In the genomic region with DNA sequence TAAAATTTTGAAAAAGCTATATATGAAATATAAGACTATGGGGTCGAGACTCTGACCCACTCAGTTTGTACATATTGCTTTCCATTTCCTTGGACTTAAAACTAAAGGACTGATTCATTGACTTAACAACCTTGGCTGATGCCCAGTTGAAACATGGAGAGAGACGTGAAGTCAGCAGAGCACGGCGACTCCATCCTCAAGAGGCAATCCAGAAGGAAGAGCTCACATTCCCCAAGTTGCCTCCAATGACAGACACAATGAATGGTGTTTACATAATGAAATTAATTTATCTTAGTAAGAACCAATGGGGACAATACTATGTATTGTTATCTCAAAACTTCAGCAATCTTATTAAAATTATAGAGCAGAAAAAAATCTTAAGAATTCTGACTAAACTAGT, we compare ENCODE assay signal across 22 mouse cellular contexts. TPM values are rescaled to one million over a fixed set of nuclear protein-coding genes. Genes with fewer than 3 reads are reported as not detected.
A peak's percentile ranks its signal among the peaks of the same experiment; 100 is the strongest.
DNase-seq lines count a peak whose midpoint lies in the region; ATAC-seq and TF ChIP-seq lines count a peak whose summit lies in the region.
"Had no signal": no experiment of that assay in that cellular context is flagged by ENCODE, and none has a peak within 500 bp of the region (broad histone marks: within the 10 kb centered on the region; RNA-seq: fewer than 3 reads in every experiment).

No protein-coding gene starts in this region.

- no peaks in the 10 kb centered on the region for H3K27me3 ChIP-seq in kidney, embryonic 16.5 days (ENCODE audit: insufficient read depth, low read length)
- H3K27me3 ChIP-seq in lung, embryonic 14.5 days (ENCODE audit: insufficient read depth, low read length), result no peaks in the 10 kb centered on the region
- H3K27me3 ChIP-seq in intestine, embryonic 16.5 days (replicated peaks; ENCODE audit: control insufficient read depth, insufficient read depth, low read length), result no peaks in the 10 kb centered on the region
- no peaks in the 10 kb centered on the region for H3K27me3 ChIP-seq in hindbrain, embryonic 11.5 days (ENCODE audit: control insufficient read depth, insufficient read depth, low read length)
- H3K27me3 ChIP-seq: embryonic facial prominence, embryonic 13.5 days; embryonic facial prominence, embryonic 15.5 days; forebrain, embryonic 12.5 days had no signal

- no peak overlapping the region for H3K9ac ChIP-seq in kidney, embryonic 16.5 days (replicated peaks; ENCODE audit: low read length)
- H3K9ac ChIP-seq in lung, embryonic 14.5 days, result no peak overlapping the region
- H3K9ac ChIP-seq in intestine, embryonic 16.5 days (ENCODE audit: low read depth, low read length), result no peak overlapping the region
- H3K9ac ChIP-seq in hindbrain, embryonic 11.5 days (ENCODE audit: low read depth, low read length), result no peak overlapping the region
- H3K9ac ChIP-seq: embryonic facial prominence, embryonic 13.5 days; embryonic facial prominence, embryonic 15.5 days; forebrain, embryonic 12.5 days had no signal

- WGBS in kidney, embryonic 16.5 days, result 68% methylated on average over 4 of the region's 4 CpGs
- 57% methylated on average over 4 of the region's 4 CpGs for WGBS in lung, embryonic 14.5 days
- 65% methylated on average over 4 of the region's 4 CpGs for WGBS in intestine, embryonic 16.5 days
- WGBS in hindbrain, embryonic 11.5 days, result 92% methylated on average over 4 of the region's 4 CpGs

- peak; percentile 70; the same call in 1 of the 2 replicates for ATAC-seq in kidney, embryonic 16.5 days (ENCODE audit: low FRiP score, low TSS enrichment)
- ATAC-seq in lung, embryonic 14.5 days (ENCODE audit: insufficient read depth), result no peak
- ATAC-seq in intestine, embryonic 16.5 days, result peak; percentile 23; the same call in 1 of the 2 replicates
- ATAC-seq in hindbrain, embryonic 11.5 days (ENCODE audit: low FRiP score), result no peak
- ATAC-seq: forebrain, embryonic 14.5 days had no signal

- no peaks in the 10 kb centered on the region; the same call in 1 of the 2 replicates for H3K36me3 ChIP-seq in kidney, embryonic 16.5 days (ENCODE audit: insufficient read depth, low read length)
- H3K36me3 ChIP-seq in lung, embryonic 14.5 days (ENCODE audit: insufficient read depth), result no peaks in the 10 kb centered on the region
- H3K36me3 ChIP-seq in intestine, embryonic 16.5 days (ENCODE audit: control insufficient read depth, insufficient read depth, low read length), result no peaks in the 10 kb centered on the region
- H3K36me3 ChIP-seq in hindbrain, embryonic 11.5 days (ENCODE audit: control insufficient read depth, insufficient read depth, low read length), result no peaks in the 10 kb centered on the region
- H3K36me3 ChIP-seq: forebrain, embryonic 12.5 days had no signal

- no peaks in the 10 kb centered on the region for H3K4me1 ChIP-seq in kidney, embryonic 16.5 days (ENCODE audit: insufficient read depth, low read length)
- H3K4me1 ChIP-seq in lung, embryonic 14.5 days (ENCODE audit: insufficient read depth), result no peaks in the 10 kb centered on the region
- no peaks in the 10 kb centered on the region for H3K4me1 ChIP-seq in intestine, embryonic 16.5 days (ENCODE audit: control insufficient read depth, insufficient read depth, low read length)
- H3K4me1 ChIP-seq in hindbrain, embryonic 11.5 days (replicated peaks; ENCODE audit: control insufficient read depth, insufficient read depth, low read length), result no peaks in the 10 kb centered on the region
- H3K4me1 ChIP-seq: forebrain, embryonic 12.5 days had no signal

- no peak for TF ChIP-seq CTCF in lung, embryonic 14.5 days (IDR thresholded peaks at IDR 0.05; ENCODE audit: low read depth)

- no peak overlapping the region for H3K4me2 ChIP-seq in kidney, embryonic 16.5 days (replicated peaks; ENCODE audit: low read depth, low read length)
- no peak overlapping the region for H3K4me2 ChIP-seq in lung, embryonic 14.5 days
- H3K4me2 ChIP-seq in intestine, embryonic 16.5 days (ENCODE audit: low read depth, low read length), result no peak overlapping the region
- H3K4me2 ChIP-seq in hindbrain, embryonic 11.5 days (replicated peaks; ENCODE audit: low read depth, low read length), result no peak overlapping the region
- H3K4me2 ChIP-seq: embryonic facial prominence, embryonic 13.5 days; embryonic facial prominence, embryonic 15.5 days; forebrain, embryonic 12.5 days had no signal

- no peaks in the 10 kb centered on the region for H3K9me3 ChIP-seq in kidney, embryonic 16.5 days (ENCODE audit: low read length)
- H3K9me3 ChIP-seq in lung, embryonic 14.5 days (ENCODE audit: low read depth, low read length), result no peaks in the 10 kb centered on the region
- no peaks in the 10 kb centered on the region for H3K9me3 ChIP-seq in intestine, embryonic 16.5 days (ENCODE audit: control insufficient read depth, low read length)
- no peaks in the 10 kb centered on the region for H3K9me3 ChIP-seq in hindbrain, embryonic 11.5 days (ENCODE audit: control insufficient read depth, low read length)
- H3K9me3 ChIP-seq: embryonic facial prominence, embryonic 13.5 days; embryonic facial prominence, embryonic 15.5 days; forebrain, embryonic 10.5 days; forebrain, embryonic 12.5 days had no signal

- DNase-seq in kidney, postnatal 10 days, result no peak
- peak; percentile 46 for DNase-seq in lung, embryonic 14.5 days
- DNase-seq in lung, postnatal 4 days, result no peak
- DNase-seq in hindbrain, embryonic 11.5 days (ENCODE audit: low spot score), result no peak
- DNase-seq: adrenal gland, adult 2 months; adrenal gland, postnatal 10 days; adrenal gland, postnatal 25 days; cerebellum, adult 11 months; cerebellum, adult 18-20 months; cerebellum, adult 8-10 months; cerebellum, adult 9-11 months; cerebellum, postnatal 14 days; cerebellum, postnatal 36 days; embryo, embryonic 11 days had no signal

- H3K27ac ChIP-seq in kidney, embryonic 16.5 days (ENCODE audit: low read length), result no peak overlapping the region
- H3K27ac ChIP-seq in lung, embryonic 14.5 days (ENCODE audit: low read depth), result no peak overlapping the region
- H3K27ac ChIP-seq in intestine, embryonic 16.5 days (ENCODE audit: low read length), result no peak overlapping the region
- no peak overlapping the region for H3K27ac ChIP-seq in hindbrain, embryonic 11.5 days (ENCODE audit: low read depth, low read length)
- H3K27ac ChIP-seq: embryonic facial prominence, embryonic 13.5 days; embryonic facial prominence, embryonic 15.5 days; forebrain, embryonic 10.5 days; forebrain, embryonic 12.5 days had no signal

- no peak overlapping the region for H3K4me3 ChIP-seq in kidney, embryonic 16.5 days (ENCODE audit: low read length)
- H3K4me3 ChIP-seq in lung, embryonic 14.5 days (ENCODE audit: low read depth, low read length), result no peak overlapping the region
- H3K4me3 ChIP-seq in intestine, embryonic 16.5 days (ENCODE audit: low read length), result no peak overlapping the region
- H3K4me3 ChIP-seq in hindbrain, embryonic 11.5 days (ENCODE audit: low read depth, low read length), result no peak overlapping the region
- H3K4me3 ChIP-seq: embryonic facial prominence, embryonic 13.5 days; embryonic facial prominence, embryonic 15.5 days; erythroblast, embryonic 14.5 days; forebrain, embryonic 10.5 days; forebrain, embryonic 12.5 days had no signal

RNA-seq across cellular contexts. Expression of gene Angptl1, which starts 16.2 kb away (rescaled TPM):
- 0.99 and 2.1 TPM in 2 replicates for polyA plus RNA-seq in kidney, embryonic 16.5 days (2015; fragmentation: Nextera tagmentation; extraction: Ambion mirVana)
- 1.2 and 1.8 TPM in 2 replicates for polyA plus RNA-seq in lung, embryonic 14.5 days (2014; fragmentation: Nextera tagmentation; extraction: Ambion mirVana)
- polyA plus RNA-seq in intestine, embryonic 16.5 days (2015; fragmentation: Nextera tagmentation; extraction: Ambion mirVana), result 29.4 and 29.8 TPM in 2 replicates
- polyA plus RNA-seq in hindbrain, embryonic 11.5 days (2014; fragmentation: Nextera tagmentation; extraction: Ambion mirVana), result 5.1 and 6.9 TPM in 2 replicates
- polyA plus RNA-seq: erythroblast, embryonic 14.5 days had no signal

Comparison
In these comparisons a context has a peak if more than half of its experiments do, and no peak if none do; other contexts are left out.
1. ATAC-seq: peak in kidney, embryonic 16.5 days (single experiment) and intestine, embryonic 16.5 days (single experiment); none in lung, embryonic 14.5 days (single experiment) and hindbrain, embryonic 11.5 days (single experiment).